In the genomic region with DNA sequence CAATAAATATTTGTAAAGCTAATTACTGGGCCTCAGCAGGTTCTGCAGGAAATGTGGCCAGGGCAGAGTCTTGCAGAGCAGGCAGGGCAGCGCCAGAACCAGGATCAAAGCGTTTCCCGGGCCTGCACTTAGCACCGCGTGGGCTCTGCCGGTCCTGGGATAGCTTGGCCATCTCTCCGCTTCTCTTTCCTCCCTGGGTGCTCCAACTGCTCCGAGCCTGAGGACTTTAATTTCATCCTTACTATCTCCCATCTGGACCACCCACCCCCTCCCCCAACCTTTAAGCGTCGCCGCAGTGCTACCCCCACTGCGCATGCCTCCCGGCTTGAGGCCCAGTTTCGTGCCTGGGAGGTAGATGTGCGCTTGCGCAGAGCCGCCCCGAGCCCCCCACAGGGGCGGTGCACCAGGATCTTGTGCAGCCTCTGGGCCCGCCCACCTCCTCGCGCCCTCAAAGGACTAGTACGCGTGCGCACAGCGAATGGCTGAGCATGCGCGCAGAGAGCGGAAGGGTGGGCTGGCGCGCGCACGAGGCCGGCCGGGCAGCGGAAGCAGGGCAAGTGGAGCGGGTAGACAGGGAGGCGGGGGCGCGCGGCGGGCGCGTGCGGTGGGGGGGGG, we compare ENCODE assay signal across 8 mouse cellular contexts. TPM values are rescaled to one million over a fixed set of nuclear protein-coding genes. Genes with fewer than 3 reads are reported as not detected.
DNase-seq lines count a peak whose midpoint lies in the region; ATAC-seq and TF ChIP-seq lines count a peak whose summit lies in the region.

Smarca4 (plus strand) TSS at position 553 of the 615 bp plus-strand sequence.

- H3K9ac ChIP-seq in embryonic facial prominence, embryonic 13.5 days = peak within 1 kb of the TSS; percentile 93
- peak within 1 kb of the TSS; percentile 84 for H3K9ac ChIP-seq in limb, embryonic 12.5 days (replicated peaks)
- H3K9ac ChIP-seq in midbrain, embryonic 15.5 days = peak within 1 kb of the TSS; percentile 91

- WGBS in embryonic facial prominence, embryonic 13.5 days = under 1% methylated on average over 45 of the region's 45 CpGs
- 1% methylated on average over 40 of the region's 45 CpGs for WGBS in kidney, adult 2 months
- WGBS in limb, embryonic 12.5 days = under 1% methylated on average over 45 of the region's 45 CpGs
- under 1% methylated on average over 37 of the region's 45 CpGs for WGBS in midbrain, embryonic 15.5 days
- 1% methylated on average over 42 of the region's 45 CpGs for WGBS in spleen, adult 2 months

- H3K36me3 ChIP-seq in embryonic facial prominence, embryonic 13.5 days = peaks cover 15% of the 10 kb centered on the region
- H3K36me3 ChIP-seq in kidney, adult 2 months (ENCODE audit: control insufficient read depth, insufficient read depth, low read length) = no peaks in the 10 kb centered on the region
- peaks cover 9% of the 10 kb centered on the region; the same call in 1 of the 2 replicates for H3K36me3 ChIP-seq in limb, embryonic 12.5 days
- no peaks in the 10 kb centered on the region for H3K36me3 ChIP-seq in midbrain, embryonic 15.5 days (replicated peaks)
- no peaks in the 10 kb centered on the region for H3K36me3 ChIP-seq in spleen, adult 2 months (ENCODE audit: control insufficient read depth, insufficient read depth, low read length)

- H3K27me3 ChIP-seq in embryonic facial prominence, embryonic 13.5 days = no peaks in the 10 kb centered on the region
- no peaks in the 10 kb centered on the region for H3K27me3 ChIP-seq in kidney, adult 2 months (replicated peaks; ENCODE audit: control insufficient read depth, insufficient read depth, low read length)
- no peaks in the 10 kb centered on the region for H3K27me3 ChIP-seq in limb, embryonic 12.5 days
- H3K27me3 ChIP-seq in midbrain, embryonic 15.5 days (replicated peaks) = no peaks in the 10 kb centered on the region
- H3K27me3 ChIP-seq in spleen, adult 2 months (ENCODE audit: control insufficient read depth, insufficient read depth, low read length) = no peaks in the 10 kb centered on the region

- H3K4me2 ChIP-seq in embryonic facial prominence, embryonic 13.5 days = peak within 1 kb of the TSS; percentile 71
- peak within 1 kb of the TSS; percentile 73 for H3K4me2 ChIP-seq in limb, embryonic 12.5 days
- peak within 1 kb of the TSS; percentile 61 for H3K4me2 ChIP-seq in midbrain, embryonic 15.5 days

- ATAC-seq in embryonic facial prominence, embryonic 13.5 days (ENCODE audit: insufficient number of reproducible peaks, insufficient read depth, low FRiP score, low TSS enrichment, low read depth) = peak; percentile 94
- ATAC-seq in limb, embryonic 12.5 days (ENCODE audit: insufficient number of reproducible peaks, insufficient read depth, low FRiP score, low TSS enrichment, low read depth) = peak; percentile 94
- ATAC-seq in midbrain, embryonic 15.5 days (replicated peaks) = peak; percentile 96

- peak; percentile 99 for DNase-seq in 3134 (ENCODE audit: extremely low read depth, insufficient read length, low spot score)
- peak; percentile 99 to 100 for DNase-seq in adrenal gland, postnatal 36 days
- DNase-seq in heart, adult 18-20 months = peak; percentile 99 to 100
- DNase-seq in kidney, adult 2 months = peak; percentile 100
- peak; percentile 97 to 99 for DNase-seq in spleen, adult 2 months (ENCODE audit: low read depth in 1 of 2, low spot score in 2 of 2)

- TF ChIP-seq POLR2A in kidney, adult 2 months (IDR thresholded peaks at IDR 0.05; ENCODE audit: low read depth, low read length) = peak; percentile 73
- peak; percentile 48 for TF ChIP-seq POLR2A in spleen, adult 2 months (IDR thresholded peaks at IDR 0.05; ENCODE audit: low read depth, low read length)

- H3K4me3 ChIP-seq in embryonic facial prominence, embryonic 13.5 days = peak within 1 kb of the TSS; percentile 76
- H3K4me3 ChIP-seq in kidney, adult 2 months (ENCODE audit: insufficient read depth, low read depth, low read length) = peak within 1 kb of the TSS; percentile 95
- peak within 1 kb of the TSS; percentile 69 for H3K4me3 ChIP-seq in limb, embryonic 12.5 days (replicated peaks)
- peak within 1 kb of the TSS; percentile 73 for H3K4me3 ChIP-seq in midbrain, embryonic 15.5 days
- peak within 1 kb of the TSS; percentile 93 for H3K4me3 ChIP-seq in spleen, adult 2 months (ENCODE audit: extremely low read depth, insufficient read depth, insufficient read length)

- H3K9me3 ChIP-seq in embryonic facial prominence, embryonic 13.5 days = no peaks in the 10 kb centered on the region
- H3K9me3 ChIP-seq in limb, embryonic 12.5 days = no peaks in the 10 kb centered on the region
- no peaks in the 10 kb centered on the region for H3K9me3 ChIP-seq in midbrain, embryonic 15.5 days

- no peak for TF ChIP-seq CTCF in kidney, adult 2 months (conservative IDR thresholded peaks at IDR 0.05; ENCODE audit: insufficient read depth, insufficient read length, low read depth, low read length)
- TF ChIP-seq CTCF in spleen, adult 2 months (IDR thresholded peaks at IDR 0.05; ENCODE audit: extremely low read depth, insufficient read depth, insufficient read length, insufficient replicate concordance) = no peak

- peaks cover 22% of the 10 kb centered on the region for H3K4me1 ChIP-seq in embryonic facial prominence, embryonic 13.5 days
- H3K4me1 ChIP-seq in kidney, adult 2 months (ENCODE audit: control insufficient read depth, insufficient read depth, low read length) = peaks cover 4% of the 10 kb centered on the region; the same call in 1 of the 2 replicates
- peaks cover 16% of the 10 kb centered on the region for H3K4me1 ChIP-seq in limb, embryonic 12.5 days (replicated peaks)
- peaks cover 37% of the 10 kb centered on the region for H3K4me1 ChIP-seq in midbrain, embryonic 15.5 days
- peaks cover 4% of the 10 kb centered on the region for H3K4me1 ChIP-seq in spleen, adult 2 months (ENCODE audit: control insufficient read depth, insufficient read depth, insufficient read length)

- peak within 1 kb of the TSS; percentile 97 for H3K27ac ChIP-seq in embryonic facial prominence, embryonic 13.5 days
- peak within 1 kb of the TSS; percentile 88 for H3K27ac ChIP-seq in kidney, adult 2 months (ENCODE audit: insufficient read depth, low read depth, low read length)
- H3K27ac ChIP-seq in limb, embryonic 12.5 days = peak within 1 kb of the TSS; percentile 98
- peak within 1 kb of the TSS; percentile 98 for H3K27ac ChIP-seq in midbrain, embryonic 15.5 days
- H3K27ac ChIP-seq in spleen, adult 2 months (ENCODE audit: insufficient read depth, low read length) = peak within 1 kb of the TSS; percentile 97

RNA-seq across cellular contexts. Expression of gene Smarca4, which starts in this region (rescaled TPM):
- total RNA-seq in adrenal gland, postnatal 36 days (2021) = 10 to 100 TPM; 74.6 to 80.8 TPM
- 94.4 and 102 TPM in 2 replicates for polyA plus RNA-seq in embryonic facial prominence, embryonic 13.5 days (2015; fragmentation: Nextera tagmentation; extraction: Ambion mirVana)
- total RNA-seq in heart, adult 18-20 months (2021) = 10 to 100 TPM; 45.7 to 50.8 TPM
- polyA plus RNA-seq in kidney, adult 2 months (2012; rRNA removed) = 24.9 and 26.9 TPM in 2 replicates
- 120 and 125 TPM in 2 replicates for polyA plus RNA-seq in limb, embryonic 12.5 days (2016; fragmentation: Nextera tagmentation; extraction: Ambion mirVana)
- 158 and 163 TPM in 2 replicates for polyA plus RNA-seq in midbrain, embryonic 15.5 days (2015; fragmentation: Nextera tagmentation; extraction: Ambion mirVana)
- 30.2 and 44.3 TPM in 2 replicates for polyA plus RNA-seq in spleen, adult 2 months (2012; rRNA removed)

Comparison
In these comparisons a context has a peak if more than half of its experiments do, and no peak if none do; other contexts are left out.
1. Peak in every context shown above with its lines: DNase-seq, ATAC-seq, H3K4me3 ChIP-seq and H3K27ac ChIP-seq.